Mouse (Mus musculus): ENCODE measurements around the gene Scg3. TPM values are rescaled to one million over a fixed set of nuclear protein-coding genes. Genes with fewer than 3 reads are reported as not detected.

The Scg3 gene
- total RNA-seq (2021): 100 to 1,000 TPM; 270 to 283 TPM
- long read RNA-seq, experiment 1, transcript Scg3-201 (12 exons, 2,384 nt): major isoform, 45 of 97 reads
- long read RNA-seq, experiment 1, transcript Scg3-202 (12 exons, 2,152 nt): minor isoform, 40 of 97 reads
- long read RNA-seq, experiment 1, partial matches to known transcripts: 5 of 97 reads
- long read RNA-seq, experiment 1, other reads (novel, unspliced or antisense): 7 of 97 reads
- long read RNA-seq, experiment 2, transcript Scg3-201 (12 exons, 2,384 nt): minor isoform, 65 of 155 reads
- long read RNA-seq, experiment 2, transcript Scg3-202 (12 exons, 2,152 nt): major isoform, 72 of 155 reads
- long read RNA-seq, experiment 2, partial matches to known transcripts: 9 of 155 reads
- long read RNA-seq, experiment 2, other reads (novel, unspliced or antisense): 9 of 155 reads

GRCm38 (mm10) chr9:75683426-75684191 lies at the start of gene Scg3:
TSS of gene Scg3 (minus strand) at chr9:75684056.
- peak within 1 kb of the TSS; percentile 80 for H3K4me3 ChIP-seq
- TF ChIP-seq CTCF (conservative IDR thresholded peaks at IDR 0.05): no peak
- H3K27ac ChIP-seq: peak within 1 kb of the TSS; percentile 97
- peak; percentile 95 to 96 for DNase-seq (ENCODE audit: low spot score in 2 of 2)

- TF ChIP-seq CTCF (conservative IDR thresholded peaks at IDR 0.05): peak; percentile 81
- Histone ChIP-seq H3K4me3 (no peak overlapping the region), H3K27ac (peak overlapping the region; percentile 18; the same call in 1 of the 2 replicates)
- peak; percentile 42 to 75 for DNase-seq (ENCODE audit: low spot score in 2 of 2)
Observed at GRCm38 (mm10) chr9:75719952-75720687, 36.3 kb upstream of the Scg3 start.

- Histone ChIP-seq H3K27ac (peak overlapping the region; percentile 18; the same call in 1 of the 2 replicates), H3K4me3 (no peak overlapping the region)
- TF ChIP-seq CTCF (conservative IDR thresholded peaks at IDR 0.05): no peak
- peak in 1 of 2 experiments; percentile 18 for DNase-seq (ENCODE audit: low spot score in 2 of 2)
Observed at GRCm38 (mm10) chr9:75719481-75719880, 35.6 kb upstream of the Scg3 start.

- peak in 1 of 2 experiments; percentile 56 for DNase-seq (ENCODE audit: low spot score in 2 of 2)
- Histone ChIP-seq H3K27ac (peak overlapping the region; percentile 97), H3K4me3 (peak overlapping the region; percentile 80)
- TF ChIP-seq CTCF (conservative IDR thresholded peaks at IDR 0.05): no peak
Observed at GRCm38 (mm10) chr9:75684772-75685171, 916 bp upstream of the Scg3 start.

- Histone ChIP-seq H3K4me3 (peak overlapping the region; percentile 80), H3K27ac (peak overlapping the region; percentile 97)
- no peak for TF ChIP-seq CTCF (conservative IDR thresholded peaks at IDR 0.05)
- no peak for DNase-seq (ENCODE audit: low spot score in 2 of 2)
Observed at GRCm38 (mm10) chr9:75684292-75684691, 436 bp upstream of the Scg3 start.

GRCm38 (mm10) chr9:75680606-75681005 lies 3.2 kb downstream of the Scg3 start:
- TF ChIP-seq CTCF (conservative IDR thresholded peaks at IDR 0.05): no peak
- Histone ChIP-seq H3K27ac (peak overlapping the region; percentile 82), H3K4me3 (no peak overlapping the region; the same call in 1 of the 2 replicates)
- peak in 1 of 2 experiments; percentile 58 for DNase-seq (ENCODE audit: low spot score in 2 of 2)

- TF ChIP-seq CTCF (conservative IDR thresholded peaks at IDR 0.05): no peak
- no peak for DNase-seq (ENCODE audit: low spot score in 2 of 2)
- H3K4me3 ChIP-seq: no peak overlapping the region
- peak overlapping the region; percentile 82 for H3K27ac ChIP-seq
Observed at GRCm38 (mm10) chr9:75679629-75680028, 4.2 kb downstream of the Scg3 start.

GRCm38 (mm10) chr9:75678341-75678740 lies 5.5 kb downstream of the Scg3 start:
- TF ChIP-seq CTCF (conservative IDR thresholded peaks at IDR 0.05): no peak
- peak overlapping the region; percentile 82 for H3K27ac ChIP-seq

GRCm38 (mm10) chr9:75676226-75676625 lies 7.6 kb downstream of the Scg3 start:
- Histone ChIP-seq H3K27ac (no peak overlapping the region), H3K4me3 (no peak overlapping the region)
- TF ChIP-seq CTCF (conservative IDR thresholded peaks at IDR 0.05): no peak
- no peak for DNase-seq (ENCODE audit: low spot score in 2 of 2)

More at GRCm38 (mm10) chr9:75678341-75678740, 5.5 kb downstream of the Scg3 start:
- DNase-seq (ENCODE audit: low spot score in 2 of 2): no peak
- H3K4me3 ChIP-seq: no peak overlapping the region

- Histone ChIP-seq H3K4me3 (no peak overlapping the region), H3K27ac (peak overlapping the region; percentile 21; the same call in 1 of the 2 replicates)
- TF ChIP-seq CTCF (conservative IDR thresholded peaks at IDR 0.05): no peak
- DNase-seq (ENCODE audit: low spot score in 2 of 2): no peak
Observed at GRCm38 (mm10) chr9:75672769-75673168, 11.1 kb downstream of the Scg3 start.

GRCm38 (mm10) chr9:75666612-75667011 lies 17.2 kb downstream of the Scg3 start:
- no peak for DNase-seq (ENCODE audit: low spot score in 2 of 2)
- peak overlapping the region; percentile 83 for H3K27ac ChIP-seq
- TF ChIP-seq CTCF (conservative IDR thresholded peaks at IDR 0.05): no peak
- H3K4me3 ChIP-seq: no peak overlapping the region

- DNase-seq (ENCODE audit: low spot score in 2 of 2): peak in 1 of 2 experiments; percentile 55
- H3K27ac ChIP-seq: peak overlapping the region; percentile 83
- TF ChIP-seq CTCF (conservative IDR thresholded peaks at IDR 0.05): no peak
- no peak overlapping the region for H3K4me3 ChIP-seq
Observed at GRCm38 (mm10) chr9:75665364-75665763, 18.5 kb downstream of the Scg3 start.

Data from layer of hippocampus, adult 2 months (tissue).